Mouse (Mus musculus) small intestine, adult 2 months (tissue): ENCODE measurements at regions not wholly inside any gene's neighbourhood (a gene's known extent, or its start where the extent isn't known, plus 50 kb on each side); places are given as distances from the start of the nearest gene placed in this dataset.

Experiments used
- CTCF ChIP-seq: fragments of 200-500 bp; IDR thresholded peaks from 2 replicates; pipeline ENCODE4 v1.5.1; 2012; ENCODE audit warnings: low read depth, mild to moderate bottlenecking, control low read depth, inconsistent platforms, low read length, moderate library complexity, mixed read lengths; ENCODE audit not compliant: insufficient replicate concordance, insufficient read length; ENCODE audit errors: extremely low read depth
- POLR2A ChIP-seq: fragments of 200-500 bp; IDR thresholded peaks from 2 replicates; pipeline ENCODE4 v1.6.1; 2012; ENCODE audit warnings: low read depth, mild to moderate bottlenecking, control low read depth, inconsistent platforms, low read length, moderate library complexity

DNA sequence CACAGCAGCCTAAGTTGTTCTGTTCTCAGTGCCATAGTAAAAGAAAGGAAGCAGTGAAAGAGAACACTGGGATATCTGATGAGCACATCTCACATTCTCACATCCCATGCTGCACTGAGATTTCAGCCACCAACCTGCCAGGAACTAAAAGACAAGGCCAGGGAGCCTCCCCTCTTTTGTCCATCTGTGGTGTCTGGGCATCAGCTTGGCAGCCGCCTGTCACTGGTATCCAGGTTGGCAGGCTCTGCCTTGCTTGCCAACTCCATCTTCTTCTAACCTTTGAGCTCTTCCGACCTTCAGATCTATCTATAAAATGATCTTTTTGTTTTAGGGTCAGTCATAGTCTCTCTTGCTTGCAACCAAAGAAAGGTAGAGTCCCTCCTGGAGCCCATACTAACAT, 228.5 kb upstream of the Mgmt start:
- TF ChIP-seq CTCF: no peak
- TF ChIP-seq POLR2A: no peak
